Mouse (Mus musculus): ENCODE measurements around the gene Cd6. TPM values are rescaled to one million over a fixed set of nuclear protein-coding genes. Genes with fewer than 3 reads are reported as not detected.

Gene Cd6
- total and polyA plus RNA-seq, 3 experiments = not detected

DNA sequence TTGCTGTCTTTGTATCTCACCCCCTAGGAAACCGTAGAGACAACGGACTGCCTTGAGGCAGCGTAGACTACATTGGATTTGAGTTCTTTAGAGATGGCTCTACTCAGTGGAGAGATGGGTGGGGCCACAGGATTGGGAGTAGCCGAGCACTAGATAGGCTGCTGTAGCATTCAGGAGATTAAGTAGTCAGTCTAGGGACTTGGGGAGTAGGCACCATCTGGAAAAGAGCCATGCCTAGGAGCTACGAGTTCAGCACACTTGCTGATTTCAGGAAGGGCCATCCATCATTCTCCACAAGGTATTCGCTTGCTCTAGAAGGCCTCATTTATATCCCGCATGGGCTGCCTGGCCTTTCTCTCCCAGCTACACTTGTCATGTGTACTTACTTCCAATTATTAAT, 16.3 kb upstream of the Cd6 start (continued):
- TF ChIP-seq MAFK (IDR thresholded peaks at IDR 0.05; ENCODE audit: borderline replicate concordance, low read depth, low read length) = no peak
- no peak for TF ChIP-seq SIN3A (IDR thresholded peaks at IDR 0.05; ENCODE audit: low read length)
- TF ChIP-seq CTCF (IDR thresholded peaks at IDR 0.05 in 2 of 3, conservative IDR thresholded peaks at IDR 0.05 in 1 of 3; ENCODE audit: control insufficient read depth in 1 of 3, insufficient read depth in 1 of 3, low read depth in 2 of 3, low read length in 3 of 3, poor library complexity in 1 of 3, severe bottlenecking in 1 of 3) = no peak

DNA sequence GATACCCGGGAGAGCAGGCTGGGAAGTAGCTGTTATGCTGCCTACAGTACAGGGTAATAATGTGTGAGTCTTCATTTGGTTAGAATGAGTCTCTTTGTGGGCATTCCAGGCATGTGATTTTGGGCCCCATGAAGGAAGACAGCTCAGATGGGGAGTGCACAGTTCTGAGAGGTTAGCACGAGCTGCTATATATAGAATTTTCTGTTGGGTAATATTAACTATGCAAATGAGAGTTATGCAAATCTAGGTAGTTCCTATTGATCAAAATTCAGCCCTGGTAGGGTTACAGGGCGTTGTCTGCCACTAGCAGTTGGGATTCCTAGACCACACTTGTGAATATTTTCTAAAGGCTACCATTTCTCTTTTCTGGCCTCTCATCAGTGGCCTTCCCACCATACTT, 15.6 kb upstream of the Cd6 start:
- TF ChIP-seq USF2 (IDR thresholded peaks at IDR 0.05; ENCODE audit: borderline replicate concordance in 1 of 2, insufficient read depth in 1 of 2, low read depth in 1 of 2, low read length in 2 of 2) = no peak
- TF ChIP-seq TBP (IDR thresholded peaks at IDR 0.05; ENCODE audit: low read depth, low read length) = no peak
- TF ChIP-seq EP300 (IDR thresholded peaks at IDR 0.05; ENCODE audit: low read depth in 1 of 2, low read length in 2 of 2) = no peak
- no peaks in the 10 kb centered on the region for H3K4me1 ChIP-seq (ENCODE audit: control insufficient read depth in 1 of 2, insufficient read depth in 2 of 2, low read length in 2 of 2)
- no peaks in the 10 kb centered on the region for H3K79me2 ChIP-seq (ENCODE audit: control insufficient read depth, insufficient read depth, low read length, poor library complexity)
- no peak overlapping the region for H3K27ac ChIP-seq (ENCODE audit: control insufficient read depth, low read depth, low read length)
- peaks cover 0 to 4% of the 10 kb centered on the region in 2 experiments; a peak in 1 of 4 replicates for H3K27me3 ChIP-seq (ENCODE audit: control insufficient read depth in 1 of 2, insufficient read depth in 2 of 2, low read length in 2 of 2)
- no peak for DNase-seq (ENCODE audit: low read depth, low spot score)
- H3K9me3 ChIP-seq (replicated peaks; ENCODE audit: insufficient read depth, low read length) = no peaks in the 10 kb centered on the region
- H3K4me3 ChIP-seq (ENCODE audit: control insufficient read depth in 1 of 2, insufficient read depth in 1 of 2, low read depth in 2 of 2, low read length in 2 of 2) = no peak overlapping the region
- H3K36me3 ChIP-seq (ENCODE audit: control insufficient read depth in 1 of 2, insufficient read depth in 2 of 2, low read length in 2 of 2) = no peaks in the 10 kb centered on the region
- no peak overlapping the region for H3K9ac ChIP-seq (ENCODE audit: control insufficient read depth, low read depth, low read length, poor library complexity, severe bottlenecking)

DNA sequence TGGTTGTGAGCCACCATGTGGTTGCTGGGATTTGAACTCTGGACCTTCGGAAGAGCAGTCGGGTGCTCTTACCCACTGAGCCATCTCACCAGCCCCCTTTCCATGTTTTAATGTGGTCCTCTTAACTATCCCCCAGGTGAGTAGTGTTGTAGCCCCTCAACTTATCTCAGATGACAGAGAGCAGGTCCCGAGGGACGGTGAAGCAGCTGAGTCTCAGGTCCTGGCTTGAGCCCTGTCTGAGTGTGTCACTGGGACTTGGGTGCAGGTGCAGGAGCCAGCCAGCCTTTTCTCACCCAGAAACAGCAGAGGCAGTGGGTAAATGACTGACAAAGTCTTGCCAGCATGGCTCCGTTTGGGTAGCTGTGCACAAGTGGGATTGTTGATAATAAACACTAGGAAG, 14.3 kb upstream of the Cd6 start:
- no peak overlapping the region for H3K27ac ChIP-seq (ENCODE audit: control insufficient read depth, low read depth, low read length)
- DNase-seq (ENCODE audit: low read depth, low spot score) = no peak
- no peaks in the 10 kb centered on the region for H3K36me3 ChIP-seq (ENCODE audit: control insufficient read depth in 1 of 2, insufficient read depth in 2 of 2, low read length in 2 of 2)
- H3K9ac ChIP-seq (ENCODE audit: control insufficient read depth, low read depth, low read length, poor library complexity, severe bottlenecking) = no peak overlapping the region
- no peak overlapping the region for H3K4me3 ChIP-seq (ENCODE audit: control insufficient read depth in 1 of 2, insufficient read depth in 1 of 2, low read depth in 2 of 2, low read length in 2 of 2)
- peaks cover 0 to 4% of the 10 kb centered on the region in 2 experiments; a peak in 1 of 4 replicates for H3K27me3 ChIP-seq (ENCODE audit: control insufficient read depth in 1 of 2, insufficient read depth in 2 of 2, low read length in 2 of 2)
- no peaks in the 10 kb centered on the region for H3K9me3 ChIP-seq (replicated peaks; ENCODE audit: insufficient read depth, low read length)
- H3K79me2 ChIP-seq (ENCODE audit: control insufficient read depth, insufficient read depth, low read length, poor library complexity) = no peaks in the 10 kb centered on the region
- H3K4me1 ChIP-seq (ENCODE audit: control insufficient read depth in 1 of 2, insufficient read depth in 2 of 2, low read length in 2 of 2) = no peaks in the 10 kb centered on the region
- TF ChIP-seq TBP (IDR thresholded peaks at IDR 0.05; ENCODE audit: low read depth, low read length) (no peak), EP300 (IDR thresholded peaks at IDR 0.05; ENCODE audit: low read depth in 1 of 2, low read length in 2 of 2) (no peak), NRF1 (IDR thresholded peaks at IDR 0.05; ENCODE audit: insufficient read depth, low read depth, low read length, poor library complexity, severe bottlenecking) (no peak), CHD1 (IDR thresholded peaks at IDR 0.05; ENCODE audit: low read depth, low read length) (no peak), JUND (IDR thresholded peaks at IDR 0.05; ENCODE audit: low read depth, low read length) (no peak), MAZ (IDR thresholded peaks at IDR 0.05; ENCODE audit: low read depth, low read length) (no peak), TAL1 (IDR thresholded peaks at IDR 0.05; ENCODE audit: low read length) (no peak), CHD2 (IDR thresholded peaks at IDR 0.05; ENCODE audit: low read length) (no peak), CTCF (IDR thresholded peaks at IDR 0.05 in 2 of 3, conservative IDR thresholded peaks at IDR 0.05 in 1 of 3; ENCODE audit: control insufficient read depth in 1 of 3, insufficient read depth in 1 of 3, low read depth in 2 of 3, low read length in 3 of 3, poor library complexity in 1 of 3, severe bottlenecking in 1 of 3) (no peak), GABPA (IDR thresholded peaks at IDR 0.05; ENCODE audit: low read depth, low read length) (no peak), ZMIZ1 (IDR thresholded peaks at IDR 0.05; ENCODE audit: low read depth, low read length) (no peak), MYB (IDR thresholded peaks at IDR 0.05; ENCODE audit: low read depth, low read length) (no peak)
